In genomic region chr17:21284395-21284794, GRCm38 (mm10) we compare ENCODE assay signal across 42 mouse cellular contexts. TPM values are rescaled to one million over a fixed set of nuclear protein-coding genes. Genes with fewer than 3 reads are reported as not detected.
"Had no signal": no experiment of that assay in that cellular context is flagged by ENCODE, and none has a peak within 500 bp of the region (broad histone marks: within the 10 kb centered on the region; RNA-seq: fewer than 3 reads in every experiment).

No protein-coding gene starts in this region.

- ATAC-seq: hindbrain, embryonic 16.5 days; intestine, embryonic 16.5 days; liver, embryonic 12.5 days had no signal

- H3K36me3 ChIP-seq: heart, embryonic 13.5 days; heart, embryonic 15.5 days; kidney, embryonic 15.5 days; limb, embryonic 13.5 days; limb, embryonic 15.5 days; liver, embryonic 12.5 days had no signal

- DNase-seq: gastrocnemius, postnatal 14 days; gastrocnemius, postnatal 36 days; heart, adult 11 months; heart, adult 2 months; heart, postnatal 14 days; heart, postnatal 36 days; kidney, adult 11 months; kidney, adult 2 months; kidney, adult 9 months; kidney, postnatal 14 days; kidney, postnatal 36 days; layer of hippocampus, adult 9-11 months; layer of hippocampus, postnatal 36 days; left cerebral cortex, postnatal 4 days had no signal

- H3K4me2 ChIP-seq: heart, embryonic 11.5 days; heart, embryonic 13.5 days; heart, embryonic 15.5 days; hindbrain, embryonic 14.5 days; kidney, embryonic 15.5 days; limb, embryonic 13.5 days; limb, embryonic 15.5 days; liver, embryonic 12.5 days had no signal

- H3K4me1 ChIP-seq: heart, embryonic 13.5 days; heart, embryonic 15.5 days; kidney, embryonic 15.5 days; limb, embryonic 13.5 days; limb, embryonic 15.5 days; liver, embryonic 12.5 days had no signal

- H3K27me3 ChIP-seq: heart, embryonic 13.5 days; heart, embryonic 15.5 days; kidney, embryonic 15.5 days; limb, embryonic 13.5 days; limb, embryonic 15.5 days; liver, embryonic 12.5 days had no signal

- H3K27ac ChIP-seq: heart, adult 2 months; heart, embryonic 13.5 days; heart, embryonic 15.5 days; hindbrain, embryonic 14.5 days; kidney, embryonic 15.5 days; kidney, postnatal 0 days; limb, embryonic 13.5 days; limb, embryonic 15.5 days; liver, embryonic 12.5 days had no signal

- H3K9me3 ChIP-seq: heart, embryonic 13.5 days; heart, embryonic 15.5 days; kidney, embryonic 15.5 days; limb, embryonic 13.5 days; limb, embryonic 15.5 days; liver, embryonic 12.5 days had no signal

- H3K9ac ChIP-seq: heart, embryonic 13.5 days; heart, embryonic 15.5 days; hindbrain, embryonic 14.5 days; kidney, embryonic 15.5 days; limb, embryonic 13.5 days; limb, embryonic 15.5 days; liver, embryonic 12.5 days had no signal

- H3K4me3 ChIP-seq: heart, adult 2 months; heart, embryonic 13.5 days; heart, embryonic 15.5 days; kidney, embryonic 15.5 days; limb, embryonic 13.5 days; limb, embryonic 15.5 days; liver, embryonic 12.5 days had no signal

RNA-seq across cellular contexts. Expression of gene Vmn1r236, which starts 1.7 kb away (rescaled TPM):
- total RNA-seq: gastrocnemius, adult 18-20 months; gastrocnemius, adult 8-10 months; gastrocnemius, postnatal 14 days; gastrocnemius, postnatal 36 days; heart, adult 2 months; heart, postnatal 14 days; heart, postnatal 36 days; hematopoietic stem cell, adult 5-6 weeks; layer of hippocampus, adult 18-20 months; layer of hippocampus, adult 8-10 months; layer of hippocampus, postnatal 14 days; layer of hippocampus, postnatal 36 days; left cerebral cortex, adult 18-20 months; left cerebral cortex, adult 8-10 months; left cerebral cortex, postnatal 10 days; left cerebral cortex, postnatal 25 days; left cerebral cortex, postnatal 4 days; liver, adult 2 months had no signal
- polyA plus RNA-seq: gonadal fat pad, adult 2 months; heart, adult 2 months; heart, embryonic 11.5 days; heart, embryonic 13.5 days; heart, embryonic 15.5 days; heart, postnatal 0 days; hindbrain, embryonic 11.5 days; hindbrain, embryonic 14.5 days; hindbrain, embryonic 16.5 days; intestine, embryonic 14.5 days; intestine, embryonic 16.5 days; kidney, adult 2 months; kidney, embryonic 15.5 days; kidney, postnatal 0 days; large intestine, adult 2 months; limb, embryonic 11.5 days; limb, embryonic 13.5 days; limb, embryonic 15.5 days; liver, adult 2 months; liver, embryonic 12.5 days had no signal

RNA-seq across cellular contexts. Expression of gene Vmn1r237, which starts 27.3 kb away (rescaled TPM):
- total RNA-seq: gastrocnemius, adult 18-20 months; gastrocnemius, adult 8-10 months; gastrocnemius, postnatal 14 days; gastrocnemius, postnatal 36 days; heart, adult 2 months; heart, postnatal 14 days; heart, postnatal 36 days; hematopoietic stem cell, adult 5-6 weeks; layer of hippocampus, adult 18-20 months; layer of hippocampus, adult 8-10 months; layer of hippocampus, postnatal 14 days; layer of hippocampus, postnatal 36 days; left cerebral cortex, adult 18-20 months; left cerebral cortex, adult 8-10 months; left cerebral cortex, postnatal 10 days; left cerebral cortex, postnatal 25 days; left cerebral cortex, postnatal 4 days; liver, adult 2 months had no signal
- polyA plus RNA-seq: gonadal fat pad, adult 2 months; heart, adult 2 months; heart, embryonic 11.5 days; heart, embryonic 13.5 days; heart, embryonic 15.5 days; heart, postnatal 0 days; hindbrain, embryonic 11.5 days; hindbrain, embryonic 14.5 days; hindbrain, embryonic 16.5 days; intestine, embryonic 14.5 days; intestine, embryonic 16.5 days; kidney, adult 2 months; kidney, embryonic 15.5 days; kidney, postnatal 0 days; large intestine, adult 2 months; limb, embryonic 11.5 days; limb, embryonic 13.5 days; limb, embryonic 15.5 days; liver, adult 2 months; liver, embryonic 12.5 days had no signal

RNA-seq across cellular contexts. Expression of gene Vmn1r235, which starts 28.2 kb away (rescaled TPM):
- total RNA-seq: gastrocnemius, adult 18-20 months; gastrocnemius, adult 8-10 months; gastrocnemius, postnatal 14 days; gastrocnemius, postnatal 36 days; heart, adult 2 months; heart, postnatal 14 days; heart, postnatal 36 days; hematopoietic stem cell, adult 5-6 weeks; layer of hippocampus, adult 18-20 months; layer of hippocampus, adult 8-10 months; layer of hippocampus, postnatal 14 days; layer of hippocampus, postnatal 36 days; left cerebral cortex, adult 18-20 months; left cerebral cortex, adult 8-10 months; left cerebral cortex, postnatal 10 days; left cerebral cortex, postnatal 25 days; left cerebral cortex, postnatal 4 days; liver, adult 2 months had no signal
- polyA plus RNA-seq: gonadal fat pad, adult 2 months; heart, adult 2 months; heart, embryonic 11.5 days; heart, embryonic 13.5 days; heart, embryonic 15.5 days; heart, postnatal 0 days; hindbrain, embryonic 11.5 days; hindbrain, embryonic 14.5 days; hindbrain, embryonic 16.5 days; intestine, embryonic 14.5 days; intestine, embryonic 16.5 days; kidney, adult 2 months; kidney, embryonic 15.5 days; kidney, postnatal 0 days; large intestine, adult 2 months; limb, embryonic 11.5 days; limb, embryonic 13.5 days; limb, embryonic 15.5 days; liver, adult 2 months; liver, embryonic 12.5 days had no signal

RNA-seq across cellular contexts. Expression of gene Vmn1r234, which starts 58.5 kb away (rescaled TPM):
- total RNA-seq: gastrocnemius, adult 18-20 months; gastrocnemius, adult 8-10 months; gastrocnemius, postnatal 14 days; gastrocnemius, postnatal 36 days; heart, adult 2 months; heart, postnatal 14 days; heart, postnatal 36 days; hematopoietic stem cell, adult 5-6 weeks; layer of hippocampus, adult 18-20 months; layer of hippocampus, adult 8-10 months; layer of hippocampus, postnatal 14 days; layer of hippocampus, postnatal 36 days; left cerebral cortex, adult 18-20 months; left cerebral cortex, adult 8-10 months; left cerebral cortex, postnatal 10 days; left cerebral cortex, postnatal 25 days; left cerebral cortex, postnatal 4 days; liver, adult 2 months had no signal
- polyA plus RNA-seq: gonadal fat pad, adult 2 months; heart, adult 2 months; heart, embryonic 11.5 days; heart, embryonic 13.5 days; heart, embryonic 15.5 days; heart, postnatal 0 days; hindbrain, embryonic 11.5 days; hindbrain, embryonic 14.5 days; hindbrain, embryonic 16.5 days; intestine, embryonic 14.5 days; intestine, embryonic 16.5 days; kidney, adult 2 months; kidney, embryonic 15.5 days; kidney, postnatal 0 days; large intestine, adult 2 months; limb, embryonic 11.5 days; limb, embryonic 13.5 days; limb, embryonic 15.5 days; liver, adult 2 months; liver, embryonic 12.5 days had no signal
